ENCODE assay signal across 7 mouse cellular contexts in the genomic region with DNA sequence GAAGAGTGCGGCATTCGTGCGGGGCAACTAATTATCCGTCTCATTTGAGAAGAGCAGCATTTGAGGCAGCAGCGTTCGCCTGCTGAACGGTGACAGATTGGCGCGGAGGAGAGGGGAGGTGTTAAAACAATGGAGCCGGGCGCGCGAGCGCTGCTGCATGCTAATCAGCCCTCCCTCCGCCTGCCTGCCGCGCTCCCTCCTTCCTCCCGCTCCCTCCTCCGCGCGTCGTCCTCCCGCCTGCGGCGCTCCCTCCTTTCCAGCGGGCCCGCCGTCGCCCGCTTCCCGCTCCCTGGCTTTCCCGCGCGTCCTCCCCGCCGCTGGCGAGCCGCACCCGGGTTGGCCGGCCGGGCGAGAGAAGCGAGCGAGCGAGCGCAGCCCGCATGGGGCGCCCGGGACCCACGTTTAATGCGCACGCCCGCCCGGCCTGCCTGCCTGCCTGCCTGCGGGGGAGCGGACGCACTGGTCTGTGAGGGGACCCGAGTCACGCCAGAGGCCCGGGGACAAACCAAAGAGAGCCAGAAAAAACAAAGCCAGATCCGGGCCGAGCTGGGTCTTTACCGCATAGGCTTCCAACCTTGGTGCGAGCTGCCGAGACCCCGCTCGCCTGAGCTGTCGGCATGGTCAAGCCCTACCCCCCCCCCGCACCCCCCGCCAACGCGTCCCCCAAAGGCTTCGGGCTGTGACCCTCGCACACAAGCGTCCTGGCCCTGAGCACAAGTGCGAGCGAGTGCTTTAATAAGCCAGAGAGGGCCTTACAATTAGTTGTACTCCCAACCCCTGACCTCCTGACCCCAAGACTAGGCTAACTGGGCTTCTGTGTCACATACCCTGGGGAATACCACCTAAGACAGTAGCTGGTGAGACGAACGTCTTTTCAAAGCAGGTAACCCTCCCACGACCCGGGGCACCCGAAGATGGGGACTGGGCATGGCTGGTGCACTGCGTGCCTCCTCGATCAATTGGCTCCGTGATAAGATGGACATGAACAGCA. TPM values are rescaled to one million over a fixed set of nuclear protein-coding genes. Genes with fewer than 3 reads are reported as not detected.
A peak's percentile ranks its signal among the peaks of the same experiment; 100 is the strongest.
DNase-seq lines count a peak whose midpoint lies in the region; ATAC-seq and TF ChIP-seq lines count a peak whose summit lies in the region.

No protein-coding gene starts in this region.

- ATAC-seq in intestine, embryonic 14.5 days (replicated peaks; ENCODE audit: low FRiP score, low TSS enrichment, low read depth) = peak; percentile 78
- peak; percentile 78 for ATAC-seq in megakaryocyte progenitor cell, adult 5-6 weeks (replicated peaks; ENCODE audit: poor library complexity)

- H3K27me3 ChIP-seq in intestine, embryonic 14.5 days (replicated peaks; ENCODE audit: control insufficient read depth, insufficient read depth, low read length) = peaks cover 15% of the 10 kb centered on the region; the same call in 1 of the 2 replicates

- no peaks in the 10 kb centered on the region for H3K36me3 ChIP-seq in intestine, embryonic 14.5 days (ENCODE audit: control insufficient read depth, insufficient read depth, low read length)

- peak overlapping the region; percentile 47 for H3K9ac ChIP-seq in intestine, embryonic 14.5 days (ENCODE audit: low read length)

- no peak for TF ChIP-seq CTCF in cortical plate, adult 2 months (IDR thresholded peaks at IDR 0.05; ENCODE audit: extremely low read depth, insufficient read depth, low read length)

- peak overlapping the region; percentile 54 for H3K4me3 ChIP-seq in cortical plate, adult 2 months (ENCODE audit: insufficient read depth, low read length)
- peak overlapping the region; percentile 43 for H3K4me3 ChIP-seq in intestine, embryonic 14.5 days (ENCODE audit: low read depth, low read length)

- no peak for TF ChIP-seq POLR2A in cortical plate, adult 2 months (IDR thresholded peaks at IDR 0.05; ENCODE audit: extremely low read depth, insufficient read depth, low read length)

- no peaks in the 10 kb centered on the region for H3K9me3 ChIP-seq in intestine, embryonic 14.5 days (ENCODE audit: control insufficient read depth, low read length)

- peak; percentile 65 for DNase-seq in adrenal gland, postnatal 25 days
- peak; percentile 51 for DNase-seq in gastrocnemius, postnatal 10 days
- DNase-seq in intestine, embryonic 14.5 days (ENCODE audit: low spot score) = peak; percentile 84
- DNase-seq in left cerebral cortex, adult 9 months (ENCODE audit: low spot score in 2 of 2) = peak; percentile 84 to 90
- peak; percentile 91 for DNase-seq in right cerebral cortex, postnatal 25 days

- peak overlapping the region; percentile 99 for H3K4me2 ChIP-seq in intestine, embryonic 14.5 days (ENCODE audit: low read length)

- peak overlapping the region; percentile 88 for H3K27ac ChIP-seq in cortical plate, adult 2 months (ENCODE audit: insufficient read depth, low read length)
- no peak overlapping the region for H3K27ac ChIP-seq in intestine, embryonic 14.5 days (ENCODE audit: low read depth)

- 2% methylated on average over 72 of the region's 85 CpGs for WGBS in intestine, embryonic 14.5 days

- H3K4me1 ChIP-seq in cortical plate, adult 2 months (ENCODE audit: control insufficient read depth, insufficient read depth, low read length) = peaks cover 1% of the 10 kb centered on the region; the same call in 1 of the 2 replicates
- H3K4me1 ChIP-seq in intestine, embryonic 14.5 days (replicated peaks; ENCODE audit: control insufficient read depth, insufficient read depth, low read length) = no peaks in the 10 kb centered on the region

RNA-seq across cellular contexts. Expression of a gene that starts 54.8 kb away (rescaled TPM):
- 89.9 and 97.1 TPM in 2 replicates for total RNA-seq in adrenal gland, postnatal 25 days (2021)
- polyA plus RNA-seq in cortical plate, adult 2 months (2012; rRNA removed) = 89.2 and 94.9 TPM in 2 replicates
- total RNA-seq in gastrocnemius, postnatal 10 days (2021) = 10 to 100 TPM; 89.2 to 89.4 TPM
- 193 and 195 TPM in 2 replicates for polyA plus RNA-seq in intestine, embryonic 14.5 days (2014; fragmentation: Nextera tagmentation; extraction: Ambion mirVana)
- 255 and 262 TPM in 2 replicates for total RNA-seq in megakaryocyte progenitor cell, adult 5-6 weeks (2015)
- 194 and 207 TPM in 2 replicates for total RNA-seq in megakaryocyte progenitor cell, adult 5-6 weeks (2017)
